Mouse (Mus musculus): ENCODE measurements around the gene Praf2.

DNA sequence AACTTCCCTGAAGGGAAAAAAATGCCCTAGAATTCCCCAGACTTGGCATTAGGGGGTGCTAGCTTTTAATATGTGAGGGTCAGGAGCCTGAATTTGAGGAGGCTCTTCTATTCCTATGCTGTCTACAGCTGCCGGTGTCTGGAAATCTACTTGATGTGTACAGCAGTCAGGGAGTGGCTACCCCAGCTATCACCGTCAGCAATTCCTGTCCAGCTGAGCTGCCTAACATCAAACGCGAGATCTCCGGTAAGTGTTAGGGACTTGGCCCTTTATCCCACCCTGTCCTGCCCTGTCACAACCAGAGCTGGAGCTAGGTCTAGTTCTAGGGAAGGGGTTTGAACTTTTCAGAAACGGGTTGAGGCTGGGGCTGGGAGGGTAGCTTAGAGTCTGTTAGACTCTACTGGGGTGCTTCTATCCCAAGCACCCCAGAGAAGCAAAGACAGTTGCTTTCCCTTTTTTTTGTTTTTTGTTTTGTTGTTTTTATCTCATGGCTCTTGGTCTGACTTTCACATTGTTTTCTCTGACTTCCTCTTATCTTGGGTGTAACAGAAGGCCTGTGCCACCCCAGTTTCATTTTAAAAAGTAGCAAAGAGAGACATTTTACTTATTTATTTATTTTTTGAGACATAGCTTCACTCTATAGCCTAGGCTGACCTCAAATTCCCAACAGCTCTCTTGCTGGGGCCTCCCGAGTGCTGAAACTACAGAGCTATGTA lies 41.2 kb downstream of the Praf2 start:
- no peak for TF ChIP-seq POLR2A (IDR thresholded peaks at IDR 0.05; ENCODE audit: low read depth, low read length)
- no peak for TF ChIP-seq CTCF (IDR thresholded peaks at IDR 0.05; ENCODE audit: extremely low read depth, insufficient read depth, insufficient read length, insufficient replicate concordance)
